Mouse (Mus musculus) heart, embryonic 12.5 days (tissue): Measurements from ENCODE around the gene Rad54l. TPM values are rescaled to one million over a fixed set of nuclear protein-coding genes. Genes with fewer than 3 reads are reported as not detected.

Experiments used
- polyA plus RNA-seq: library from polyadenylated mRNA; unstranded; fragments of >200 nt; fragmentation: Nextera tagmentation; extraction: Ambion mirVana; gene quantifications from 2 replicates; pipeline ENCODE4 v1.2.1, GENCODE M21; 2016

Gene Rad54l
- polyA plus RNA-seq, 1 experiment from 2014 or later: 25.1 TPM

Other genes with a start within 250 kb of the Rad54l start
- gene Kncn, start 239.3 kb downstream of the Rad54l start, polyA plus RNA-seq: not detected in 2 replicates
- not detected in 2 replicates for gene 6430628N08Rik, start 233.0 kb downstream of the Rad54l start, polyA plus RNA-seq
- 0.04 TPM in 1 of 2 replicates, not detected in the other for gene Dmbx1, start 183.8 kb downstream of the Rad54l start, polyA plus RNA-seq
- 1.3 and 1.5 TPM in 2 replicates for gene Faah, start 105.8 kb downstream of the Rad54l start, polyA plus RNA-seq
- 24.9 and 28.8 TPM in 2 replicates for gene Nsun4, start 69.8 kb downstream of the Rad54l start, polyA plus RNA-seq
- gene Uqcrh, start 48.6 kb downstream of the Rad54l start, polyA plus RNA-seq: 868 and 885 TPM in 2 replicates
- gene Lrrc41, start 48.4 kb downstream of the Rad54l start, polyA plus RNA-seq: 60.2 and 63.3 TPM in 2 replicates
- 71.5 and 74.8 TPM in 2 replicates for gene Pomgnt1, start 150 bp upstream of the Rad54l start, polyA plus RNA-seq
- 2.3 and 2.6 TPM in 2 replicates for gene Lurap1, start 27.6 kb upstream of the Rad54l start, polyA plus RNA-seq
- gene Tspan1, start 43.9 kb upstream of the Rad54l start, polyA plus RNA-seq: not detected in 2 replicates
- gene 1700042G07Rik, start 49.7 kb upstream of the Rad54l start, polyA plus RNA-seq: not detected in 2 replicates
- gene Gm49337, start 49.7 kb upstream of the Rad54l start, polyA plus RNA-seq: not detected in 2 replicates
- gene Pik3r3, start 97.9 kb upstream of the Rad54l start, polyA plus RNA-seq: 25.6 and 25.8 TPM in 2 replicates